Mouse (Mus musculus): ENCODE results near the gene Lmtk2. TPM values are rescaled to one million over a fixed set of nuclear protein-coding genes. Genes with fewer than 3 reads are reported as not detected.

Gene Lmtk2
- total and polyA plus RNA-seq, 2 experiments from 2014 or later = 2.5 to 19.5 TPM

DNA sequence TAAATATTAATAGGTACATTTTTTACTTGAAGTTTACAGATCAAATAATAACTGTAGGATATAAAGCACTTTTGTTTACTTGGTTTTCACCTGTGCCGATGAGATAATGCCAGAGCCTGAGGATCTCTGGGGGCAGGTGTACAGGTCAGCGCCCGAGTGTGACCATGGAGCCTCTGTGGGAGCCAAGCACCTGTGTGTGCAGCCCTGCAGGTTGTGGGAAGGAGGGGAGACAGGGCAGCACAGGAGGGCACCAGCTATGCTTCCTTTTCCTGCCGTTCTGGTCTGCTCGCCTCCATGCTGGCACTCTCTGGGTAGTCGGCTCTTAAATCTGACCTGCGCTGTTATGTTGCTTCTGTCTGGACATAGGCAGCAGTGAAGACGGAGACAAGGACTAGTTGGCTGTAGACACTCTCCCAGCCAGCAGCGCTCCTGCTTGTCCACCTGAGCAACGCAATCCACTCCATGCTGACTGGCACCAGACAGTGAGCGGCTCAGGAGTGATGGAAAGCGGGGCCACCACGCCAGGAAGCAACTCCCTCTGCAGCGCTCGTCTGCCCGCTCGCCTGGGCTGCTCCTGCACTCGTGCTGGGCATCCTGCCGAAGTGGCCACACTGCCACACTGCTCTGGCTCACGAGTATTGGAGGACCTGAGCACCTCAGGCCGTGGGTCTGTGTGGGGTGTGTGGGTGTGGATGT, 84.3 kb downstream of the Lmtk2 start:
- no peak for DNase-seq (ENCODE audit: low spot score)
- Histone ChIP-seq H3K36me3 (replicated peaks; ENCODE audit: control insufficient read depth, insufficient read depth, low read length) (peaks cover 34% of the 10 kb centered on the region), H3K4me2 (ENCODE audit: low read depth, low read length) (no peak overlapping the region), H3K4me1 (ENCODE audit: control insufficient read depth, insufficient read depth) (peaks cover 19% of the 10 kb centered on the region), H3K9ac (replicated peaks; ENCODE audit: low read depth, low read length) (no peak overlapping the region), H3K27me3 (ENCODE audit: control insufficient read depth, insufficient read depth, low read length) (no peaks in the 10 kb centered on the region), H3K27ac (ENCODE audit: low read depth) (no peak overlapping the region), H3K4me3 (ENCODE audit: low read depth, low read length) (no peak overlapping the region), H3K9me3 (replicated peaks; ENCODE audit: control insufficient read depth, low read length) (no peaks in the 10 kb centered on the region)
- no peak for ATAC-seq (ENCODE audit: insufficient read depth, low read depth)
- WGBS = 90% methylated on average over 21 of the region's 21 CpGs
- TF ChIP-seq EP300 (IDR thresholded peaks at IDR 0.05; ENCODE audit: low read depth) (no peak), CTCF (IDR thresholded peaks at IDR 0.05; ENCODE audit: low read depth) (no peak)

DNA sequence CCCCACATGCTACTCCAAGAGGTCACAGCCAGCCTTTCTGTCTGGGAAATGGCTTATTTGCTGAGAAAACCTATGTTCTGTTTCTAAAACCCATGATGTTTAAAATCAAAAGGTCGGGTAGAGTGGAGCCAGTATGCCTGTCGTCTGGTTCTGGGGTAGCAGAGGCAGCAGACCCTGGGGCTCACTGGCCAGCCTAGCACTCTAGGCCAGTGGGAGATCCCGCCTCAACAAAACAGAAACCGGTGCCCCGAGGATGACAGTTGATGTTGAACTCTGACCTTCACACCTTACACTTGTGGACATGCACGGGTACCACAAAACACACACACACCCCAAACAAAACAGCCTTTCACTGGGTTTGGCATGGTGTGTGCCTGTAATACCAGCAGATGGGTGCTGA, 88.2 kb downstream of the Lmtk2 start:
- H3K27ac ChIP-seq (ENCODE audit: low read depth) = no peak overlapping the region
- H3K9me3 ChIP-seq (replicated peaks; ENCODE audit: control insufficient read depth, low read length) = no peaks in the 10 kb centered on the region
- H3K36me3 ChIP-seq (replicated peaks; ENCODE audit: control insufficient read depth, insufficient read depth, low read length) = peaks cover 34% of the 10 kb centered on the region
- H3K27me3 ChIP-seq (ENCODE audit: control insufficient read depth, insufficient read depth, low read length) = no peaks in the 10 kb centered on the region
- TF ChIP-seq EP300 (IDR thresholded peaks at IDR 0.05; ENCODE audit: low read depth) (no peak), CTCF (IDR thresholded peaks at IDR 0.05; ENCODE audit: low read depth) (no peak)
- DNase-seq (ENCODE audit: low spot score) = no peak
- H3K4me3 ChIP-seq (ENCODE audit: low read depth, low read length) = no peak overlapping the region
- H3K9ac ChIP-seq (replicated peaks; ENCODE audit: low read depth, low read length) = no peak overlapping the region
- peaks cover 13% of the 10 kb centered on the region for H3K4me1 ChIP-seq (ENCODE audit: control insufficient read depth, insufficient read depth)
- WGBS = 82% methylated on average over 6 of the region's 6 CpGs
- ATAC-seq (ENCODE audit: insufficient read depth, low read depth) = no peak
- no peak overlapping the region for H3K4me2 ChIP-seq (ENCODE audit: low read depth, low read length)

- no peak for TF ChIP-seq CTCF (IDR thresholded peaks at IDR 0.05; ENCODE audit: low read depth)
- TF ChIP-seq EP300 (IDR thresholded peaks at IDR 0.05; ENCODE audit: low read depth) = no peak
- ATAC-seq (ENCODE audit: insufficient read depth, low read depth) (no peak; the same call in 1 of the 2 replicates), DNase-seq (ENCODE audit: low spot score) (no peak)
- H3K36me3 ChIP-seq (replicated peaks; ENCODE audit: control insufficient read depth, insufficient read depth, low read length) = peaks cover 33% of the 10 kb centered on the region
- H3K4me3 ChIP-seq (ENCODE audit: low read depth, low read length) = no peak overlapping the region; the same call in 1 of the 2 replicates
- peak overlapping the region; percentile 61 for H3K4me2 ChIP-seq (ENCODE audit: low read depth, low read length)
- H3K27ac ChIP-seq (ENCODE audit: low read depth) = no peak overlapping the region
- peaks cover 8% of the 10 kb centered on the region for H3K4me1 ChIP-seq (ENCODE audit: control insufficient read depth, insufficient read depth)
- no peaks in the 10 kb centered on the region for H3K9me3 ChIP-seq (replicated peaks; ENCODE audit: control insufficient read depth, low read length)
- no peaks in the 10 kb centered on the region for H3K27me3 ChIP-seq (ENCODE audit: control insufficient read depth, insufficient read depth, low read length)
- 35% methylated on average over 7 of the region's 7 CpGs for WGBS
- H3K9ac ChIP-seq (replicated peaks; ENCODE audit: low read depth, low read length) = no peak overlapping the region
These were observed 89.1 kb downstream of the Lmtk2 start for GRCm38 (mm10) chr5:144189327-144189726.

- Histone ChIP-seq H3K4me2 (ENCODE audit: low read depth, low read length) (peak within 1 kb of the TSS; percentile 61), H3K4me3 (ENCODE audit: low read depth, low read length) (peak within 1 kb of the TSS; percentile 29), H3K4me1 (ENCODE audit: control insufficient read depth, insufficient read depth) (peaks cover 8% of the 10 kb centered on the region), H3K27ac (ENCODE audit: low read depth) (no peak within 1 kb of the TSS), H3K36me3 (replicated peaks; ENCODE audit: control insufficient read depth, insufficient read depth, low read length) (peaks cover 27% of the 10 kb centered on the region), H3K9me3 (replicated peaks; ENCODE audit: control insufficient read depth, low read length) (no peaks in the 10 kb centered on the region), H3K27me3 (ENCODE audit: control insufficient read depth, insufficient read depth, low read length) (no peaks in the 10 kb centered on the region), H3K9ac (replicated peaks; ENCODE audit: low read depth, low read length) (0 out of 2 replicates have a peak within 1 kb of the TSS, but pooled peaks have one; percentile 8)
- peak; percentile 47 for ATAC-seq (ENCODE audit: insufficient read depth, low read depth)
- DNase-seq (ENCODE audit: low spot score) = no peak
- TF ChIP-seq EP300 (IDR thresholded peaks at IDR 0.05; ENCODE audit: low read depth) (no peak), CTCF (IDR thresholded peaks at IDR 0.05; ENCODE audit: low read depth) (no peak)
- 4% methylated on average over 24 of the region's 26 CpGs for WGBS
These were observed 89.8 kb downstream of the Lmtk2 start, which contains the start of gene Bhlha15 for GRCm38 (mm10) chr5:144189950-144190583. Gene Bhlha15, plus strand, starts transcription at chr5:144190286.

DNA sequence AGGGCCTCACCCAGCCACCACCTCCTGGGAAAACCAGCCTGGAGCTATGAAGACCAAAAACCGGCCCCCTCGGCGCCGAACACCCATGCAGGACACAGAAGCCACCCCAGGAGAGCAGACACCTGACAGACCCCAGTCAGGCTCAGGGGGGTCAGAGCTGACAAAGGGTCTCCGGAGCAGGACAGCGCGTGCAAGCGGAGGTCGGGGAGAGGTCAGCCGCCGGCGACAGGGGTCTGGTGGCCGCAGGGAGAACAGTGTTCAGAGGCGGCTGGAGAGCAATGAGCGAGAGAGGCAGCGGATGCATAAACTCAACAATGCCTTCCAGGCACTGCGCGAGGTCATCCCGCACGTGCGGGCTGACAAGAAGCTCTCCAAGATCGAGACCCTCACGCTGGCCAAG, 90.8 kb downstream of the Lmtk2 start:
- no peak for ATAC-seq (ENCODE audit: insufficient read depth, low read depth)
- 51% methylated on average over 23 of the region's 23 CpGs for WGBS

More for the DNA sequence above, 90.8 kb downstream of the Lmtk2 start:
- Histone ChIP-seq H3K27ac (ENCODE audit: low read depth) (no peak overlapping the region), H3K9ac (replicated peaks; ENCODE audit: low read depth, low read length) (no peak overlapping the region), H3K36me3 (replicated peaks; ENCODE audit: control insufficient read depth, insufficient read depth, low read length) (peaks cover 17% of the 10 kb centered on the region), H3K9me3 (replicated peaks; ENCODE audit: control insufficient read depth, low read length) (no peaks in the 10 kb centered on the region), H3K4me1 (ENCODE audit: control insufficient read depth, insufficient read depth) (peaks cover 8% of the 10 kb centered on the region), H3K4me2 (ENCODE audit: low read depth, low read length) (no peak overlapping the region), H3K27me3 (ENCODE audit: control insufficient read depth, insufficient read depth, low read length) (no peaks in the 10 kb centered on the region), H3K4me3 (ENCODE audit: low read depth, low read length) (no peak overlapping the region)
- DNase-seq (ENCODE audit: low spot score) = no peak
- no peak for TF ChIP-seq EP300 (IDR thresholded peaks at IDR 0.05; ENCODE audit: low read depth)
- TF ChIP-seq CTCF (IDR thresholded peaks at IDR 0.05; ENCODE audit: low read depth) = no peak
